Mouse (Mus musculus) spleen, adult 2 months (tissue): ENCODE data around the gene Dctpp1. TPM values are rescaled to one million over a fixed set of nuclear protein-coding genes. Genes with fewer than 3 reads are reported as not detected.

Experiments used
- DNase-seq, 2 experiments: peaks; one replicate each; pipeline versions ENCODE4 v3.0.0 to v3.0.0-alpha.2; 2012 to 2021; ENCODE audit warnings: low spot score in 2 of 2, low read depth in 1 of 2
- H3K27ac ChIP-seq: fragments of 200-500 bp; 2 replicates; pipeline ENCODE4 v1.5.1; 2012; ENCODE audit warnings: low read length, inconsistent platforms; ENCODE audit not compliant: insufficient read depth
- H3K27me3 ChIP-seq: fragments of 200-500 bp; 2 replicates; pipeline ENCODE4 v1.6.1; 2012; ENCODE audit warnings: mild to moderate bottlenecking, moderate library complexity, low read length, inconsistent platforms; ENCODE audit not compliant: control insufficient read depth, insufficient read depth
- H3K36me3 ChIP-seq: fragments of 200-500 bp; 2 replicates; pipeline ENCODE4 v1.6.1; 2012; ENCODE audit warnings: mild to moderate bottlenecking, low read length, inconsistent platforms; ENCODE audit not compliant: control insufficient read depth, insufficient read depth
- H3K4me1 ChIP-seq: fragments of 200-500 bp; 2 replicates; pipeline ENCODE4 v1.6.1; 2011; ENCODE audit warnings: inconsistent platforms; ENCODE audit not compliant: control insufficient read depth, insufficient read depth, insufficient read length
- H3K4me3 ChIP-seq: fragments of 200-500 bp; 2 replicates; pipeline ENCODE4 v1.5.1; 2011; ENCODE audit warnings: mild to moderate bottlenecking, inconsistent platforms; ENCODE audit not compliant: insufficient read depth, insufficient read length; ENCODE audit errors: extremely low read depth
- CTCF ChIP-seq: fragments of 200-500 bp; IDR thresholded peaks from 2 replicates; pipeline ENCODE4 v1.5.1; 2011; ENCODE audit warnings: mild to moderate bottlenecking, inconsistent platforms; ENCODE audit not compliant: insufficient read depth, insufficient read length, insufficient replicate concordance; ENCODE audit errors: extremely low read depth
- POLR2A ChIP-seq: fragments of 200-500 bp; IDR thresholded peaks from 2 replicates; pipeline ENCODE4 v1.6.1; 2011; ENCODE audit warnings: low read depth, low read length, inconsistent platforms
- WGBS: fragments of 180-500 bp; shearing (Covaris S2); methylation state at CpG from one replicate; pipeline ENCODE4 v1.1.7; 2018; 5-methylcytosine and 5-hydroxymethylcytosine counted together
- polyA plus RNA-seq: library from polyadenylated mRNA; depleted of rRNA; stranded (reverse); fragments of >200 nt; gene quantifications from 2 replicates; pipeline ENCODE4 v1.2.3, GENCODE M21; 2012

Gene Dctpp1
- polyA plus RNA-seq, 1 experiment: 30.8 TPM

- H3K27me3 ChIP-seq: no peaks in the 10 kb centered on the region
- peak overlapping the region; percentile 94 for H3K4me3 ChIP-seq
- no peaks in the 10 kb centered on the region for H3K36me3 ChIP-seq
- TF ChIP-seq CTCF: no peak
- TF ChIP-seq POLR2A: no peak
- H3K4me1 ChIP-seq: peaks cover 9% of the 10 kb centered on the region; the same call in 1 of the 2 replicates
- H3K27ac ChIP-seq: peak overlapping the region; percentile 78
- WGBS: 15% methylated on average over 30 of the region's 33 CpGs
- DNase-seq: no peak
Measured at GRCm38 (mm10) chr7:127244658-127245510, 15.6 kb downstream of the Dctpp1 start.

DNA sequence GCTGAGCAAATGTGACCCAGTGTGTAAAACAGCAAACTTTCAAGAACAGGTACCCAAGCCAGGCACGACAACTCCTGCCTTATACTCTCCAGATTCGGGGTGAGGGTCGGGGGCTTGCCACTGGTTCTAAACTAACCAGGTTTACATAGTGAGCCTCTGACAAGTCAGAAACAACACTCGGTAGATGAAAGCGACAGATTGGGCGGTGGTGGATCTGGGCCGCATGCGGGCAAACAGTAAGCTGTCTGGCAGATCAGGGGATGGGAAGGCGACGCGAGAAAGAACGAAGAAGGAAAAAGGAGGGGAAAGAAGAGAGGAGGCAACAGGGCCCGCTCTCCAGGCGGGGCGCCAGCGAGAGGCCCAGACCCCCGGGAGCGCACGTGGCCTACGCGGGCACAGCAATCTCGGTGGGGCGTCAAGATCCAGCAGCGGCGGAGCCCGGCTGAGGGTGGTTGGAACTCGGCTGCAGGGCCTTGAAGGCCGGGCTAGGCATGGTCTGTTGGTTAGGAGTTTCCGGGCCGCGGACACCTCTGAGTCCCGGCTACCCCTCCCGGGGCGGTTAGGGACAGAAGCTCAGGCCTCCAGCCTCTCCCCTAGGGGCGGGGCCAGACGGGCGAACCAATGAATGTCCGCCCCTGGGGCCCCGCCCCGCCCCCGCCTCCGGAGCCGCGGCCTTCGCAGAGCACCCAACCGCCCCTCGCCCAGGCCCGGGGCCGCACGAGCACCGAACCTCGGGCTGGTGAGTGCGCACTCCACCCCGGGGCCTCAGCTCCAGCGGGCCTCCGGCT is 16.4 kb downstream of the Dctpp1 start, which contains the start of gene Zfp771:
Zfp771 (plus strand) TSS at position 405 of the 788 bp plus-strand sequence.
- 1% methylated on average over 56 of the region's 56 CpGs for WGBS
- TF ChIP-seq POLR2A (peak; percentile 39), CTCF (no peak)
- H3K36me3 ChIP-seq: no peaks in the 10 kb centered on the region
- H3K4me3 ChIP-seq: peak within 1 kb of the TSS; percentile 94
- H3K4me1 ChIP-seq: peaks cover 9% of the 10 kb centered on the region; the same call in 1 of the 2 replicates
- H3K27me3 ChIP-seq: no peaks in the 10 kb centered on the region
- H3K27ac ChIP-seq: peak within 1 kb of the TSS; percentile 86
- peak; percentile 76 to 95 for DNase-seq

- no peak for TF ChIP-seq POLR2A
- no peak for TF ChIP-seq CTCF
- H3K4me3 ChIP-seq: no peak overlapping the region
- H3K27ac ChIP-seq: peak overlapping the region; percentile 86; the same call in 1 of the 2 replicates
- WGBS: 44% methylated on average over 2 of the region's 2 CpGs
- no peak for DNase-seq
- H3K36me3 ChIP-seq: no peaks in the 10 kb centered on the region
- peaks cover 9% of the 10 kb centered on the region; the same call in 1 of the 2 replicates for H3K4me1 ChIP-seq
- no peaks in the 10 kb centered on the region for H3K27me3 ChIP-seq
Measured at GRCm38 (mm10) chr7:127243361-127243867, 17.1 kb downstream of the Dctpp1 start.

- no peak overlapping the region for H3K4me3 ChIP-seq
- no peak overlapping the region for H3K27ac ChIP-seq
- H3K36me3 ChIP-seq: peaks cover 19% of the 10 kb centered on the region
- peaks cover 7% of the 10 kb centered on the region; the same call in 1 of the 2 replicates for H3K4me1 ChIP-seq
- no peak for DNase-seq
- TF ChIP-seq POLR2A (no peak), CTCF (no peak)
- H3K27me3 ChIP-seq: no peaks in the 10 kb centered on the region
- 96% methylated on average over 2 of the region's 2 CpGs for whole genome bisulfite sequencing
Measured at GRCm38 (mm10) chr7:127234777-127235176, 25.7 kb downstream of the Dctpp1 start.

GRCm38 (mm10) chr7:127233765-127234164 is 26.7 kb downstream of the Dctpp1 start:
- no peak for DNase-seq
- no peaks in the 10 kb centered on the region for H3K27me3 ChIP-seq
- peaks cover 19% of the 10 kb centered on the region for H3K36me3 ChIP-seq
- H3K4me3 ChIP-seq: peak overlapping the region; percentile 84; the same call in 1 of the 2 replicates
- TF ChIP-seq CTCF (no peak), POLR2A (no peak)
- peaks cover 7% of the 10 kb centered on the region; the same call in 1 of the 2 replicates for H3K4me1 ChIP-seq
- 6% methylated on average over 9 of the region's 9 CpGs for WGBS
- no peak overlapping the region for H3K27ac ChIP-seq

DNA sequence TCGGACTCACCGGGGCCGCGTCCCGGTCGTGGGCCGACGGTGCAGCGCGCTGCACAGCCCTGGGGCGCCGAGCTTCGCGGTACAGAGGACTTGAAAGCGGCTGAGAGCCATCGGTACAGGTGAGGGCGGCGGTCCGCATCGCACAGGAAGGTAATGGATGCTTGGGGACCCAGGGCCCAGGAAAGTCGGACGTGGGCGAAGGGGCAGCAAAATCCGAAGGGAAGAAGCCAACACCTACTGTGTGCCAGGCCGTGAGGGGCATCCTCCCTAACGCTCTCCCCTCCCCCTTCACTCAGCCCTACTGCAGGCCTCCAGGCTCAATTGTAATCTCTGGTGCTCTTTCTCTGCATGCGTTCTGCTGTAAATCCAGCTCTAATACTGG is 27.1 kb downstream of the Dctpp1 start:
- no peak for TF ChIP-seq CTCF
- TF ChIP-seq POLR2A: no peak
- Histone ChIP-seq H3K4me1 (peaks cover 7% of the 10 kb centered on the region; the same call in 1 of the 2 replicates), H3K27me3 (no peaks in the 10 kb centered on the region), H3K4me3 (peak overlapping the region; percentile 84), H3K36me3 (peaks cover 19% of the 10 kb centered on the region), H3K27ac (peak overlapping the region; percentile 95)
- no peak for DNase-seq
- WGBS: under 1% methylated on average over 27 of the region's 27 CpGs
